Comparison of ENCODE assay signal across 12 mouse cellular contexts in the genomic region with DNA sequence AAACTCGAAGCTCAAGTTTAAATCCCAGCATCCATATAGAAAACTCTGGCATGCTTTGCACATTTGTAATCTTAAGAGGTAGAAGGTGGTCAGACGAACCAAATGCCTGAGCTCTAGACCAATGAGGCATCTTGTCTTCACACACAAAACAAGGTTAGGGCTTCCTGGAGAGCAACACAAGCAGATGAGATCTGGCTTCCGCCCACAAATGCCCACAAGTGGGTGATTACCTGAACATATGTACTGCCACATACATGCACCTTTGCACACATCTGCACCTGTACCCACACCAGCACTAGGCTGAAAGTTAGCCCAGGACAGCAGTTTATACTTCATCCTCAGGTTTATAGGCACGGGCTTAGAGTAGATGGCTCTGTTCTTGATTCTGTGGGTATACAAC. TPM values are rescaled to one million over a fixed set of nuclear protein-coding genes. Genes with fewer than 3 reads are reported as not detected.
DNase-seq lines count a peak whose midpoint lies in the region; ATAC-seq and TF ChIP-seq lines count a peak whose summit lies in the region.
"Had no signal": no experiment of that assay in that cellular context is flagged by ENCODE, and none has a peak within 500 bp of the region (broad histone marks: within the 10 kb centered on the region; RNA-seq: fewer than 3 reads in every experiment).

No protein-coding gene starts in this region.

- no peak overlapping the region for H3K4me2 ChIP-seq in kidney, postnatal 0 days (ENCODE audit: low read length)
- H3K4me2 ChIP-seq in kidney, embryonic 15.5 days: no peak overlapping the region
- peak overlapping the region; percentile 51 for H3K4me2 ChIP-seq in liver, embryonic 13.5 days
- H3K4me2 ChIP-seq: limb, embryonic 15.5 days had no signal

- TF ChIP-seq CTCF in kidney, postnatal 0 days (IDR thresholded peaks at IDR 0.05; ENCODE audit: low read depth): no peak

- no peak overlapping the region for H3K4me3 ChIP-seq in kidney, postnatal 0 days (replicated peaks; ENCODE audit: low read depth, low read length)
- no peak overlapping the region for H3K4me3 ChIP-seq in kidney, embryonic 15.5 days (replicated peaks)
- peak overlapping the region; percentile 16; the same call in 1 of the 2 replicates for H3K4me3 ChIP-seq in liver, embryonic 13.5 days (replicated peaks)
- H3K4me3 ChIP-seq: limb, embryonic 15.5 days had no signal

- no peaks in the 10 kb centered on the region for H3K36me3 ChIP-seq in kidney, postnatal 0 days (ENCODE audit: insufficient read depth, low read length)
- H3K36me3 ChIP-seq in kidney, embryonic 15.5 days: no peaks in the 10 kb centered on the region
- H3K36me3 ChIP-seq in liver, embryonic 13.5 days: no peaks in the 10 kb centered on the region
- H3K36me3 ChIP-seq: G1E; limb, embryonic 15.5 days had no signal

- no peaks in the 10 kb centered on the region for H3K4me1 ChIP-seq in kidney, postnatal 0 days (replicated peaks; ENCODE audit: insufficient read depth, low read length)
- peaks cover 4% of the 10 kb centered on the region; the same call in 1 of the 2 replicates for H3K4me1 ChIP-seq in kidney, embryonic 15.5 days
- H3K4me1 ChIP-seq in liver, embryonic 13.5 days (replicated peaks): peaks cover 89% of the 10 kb centered on the region

- no peak overlapping the region for H3K27ac ChIP-seq in kidney, postnatal 0 days
- H3K27ac ChIP-seq in kidney, embryonic 15.5 days: no peak overlapping the region
- peak overlapping the region; percentile 96 for H3K27ac ChIP-seq in liver, embryonic 13.5 days

- no peak overlapping the region for H3K9ac ChIP-seq in kidney, postnatal 0 days (ENCODE audit: low read depth, low read length)
- no peak overlapping the region for H3K9ac ChIP-seq in kidney, embryonic 15.5 days
- peak overlapping the region; percentile 66 for H3K9ac ChIP-seq in liver, embryonic 13.5 days
- H3K9ac ChIP-seq: limb, embryonic 15.5 days had no signal

- no peak for DNase-seq in kidney, postnatal 0 days (ENCODE audit: low spot score)
- peak; percentile 43 for DNase-seq in T-cell, adult 2 months (ENCODE audit: low spot score)
- DNase-seq in liver, embryonic 13.5 days: no peak
- DNase-seq in thymus, postnatal 10 days (ENCODE audit: low spot score in 2 of 2): peak; percentile 20 to 36
- no peak for DNase-seq in urinary bladder, postnatal 25 days (ENCODE audit: low spot score)
- DNase-seq in kidney, adult 8-10 months: no peak
- DNase-seq: adrenal gland, postnatal 25 days; cerebellum, postnatal 25 days; gastrocnemius, postnatal 36 days had no signal

- no peaks in the 10 kb centered on the region for H3K27me3 ChIP-seq in kidney, postnatal 0 days (ENCODE audit: insufficient read depth, low read length)
- H3K27me3 ChIP-seq in kidney, embryonic 15.5 days: no peaks in the 10 kb centered on the region
- H3K27me3 ChIP-seq in liver, embryonic 13.5 days: no peaks in the 10 kb centered on the region
- H3K27me3 ChIP-seq: limb, embryonic 15.5 days had no signal

- 89% methylated on average over 4 of the region's 4 CpGs for WGBS in kidney, postnatal 0 days
- 90% methylated on average over 4 of the region's 4 CpGs for WGBS in kidney, embryonic 15.5 days
- 71% methylated on average over 4 of the region's 4 CpGs for WGBS in liver, embryonic 13.5 days (ENCODE audit: insufficient replicate concordance)

- H3K9me3 ChIP-seq in kidney, postnatal 0 days (replicated peaks; ENCODE audit: low read length): no peaks in the 10 kb centered on the region
- H3K9me3 ChIP-seq in kidney, embryonic 15.5 days (replicated peaks): no peaks in the 10 kb centered on the region
- no peaks in the 10 kb centered on the region for H3K9me3 ChIP-seq in liver, embryonic 13.5 days (replicated peaks)
- H3K9me3 ChIP-seq: limb, embryonic 15.5 days had no signal

- ATAC-seq in kidney, postnatal 0 days (replicated peaks; ENCODE audit: low FRiP score, low read depth): 0 out of 2 replicates have a peak, but pooled peaks have one; percentile 17
- no peak for ATAC-seq in kidney, embryonic 15.5 days (replicated peaks; ENCODE audit: low FRiP score)
- ATAC-seq in liver, embryonic 13.5 days (ENCODE audit: low read depth): no peak

RNA-seq across cellular contexts. Expression of a gene that starts 36.7 kb away (rescaled TPM):
- polyA plus RNA-seq in kidney, postnatal 0 days (2015; fragmentation: Nextera tagmentation; extraction: Ambion mirVana): 8.7 and 10.3 TPM in 2 replicates
- 8.4 and 8.5 TPM in 2 replicates for polyA plus RNA-seq in kidney, embryonic 15.5 days (2015; fragmentation: Nextera tagmentation; extraction: Ambion mirVana)
- 8.2 and 11.2 TPM in 2 replicates for polyA plus RNA-seq in liver, embryonic 13.5 days (2015; fragmentation: Nextera tagmentation; extraction: Ambion mirVana)

Comparison
In these comparisons a context has a peak if more than half of its experiments do, and no peak if none do; other contexts are left out.
1. DNase-seq: peak in T-cell, adult 2 months (single experiment) and thymus, postnatal 10 days (2 of 2); none in kidney, postnatal 0 days (single experiment), liver, embryonic 13.5 days (single experiment), urinary bladder, postnatal 25 days (single experiment) and kidney, adult 8-10 months (0 of 2).